ENCODE assay signal across 8 mouse cellular contexts in genomic region chr9:96364141-96364838, GRCm38 (mm10). TPM values are rescaled to one million over a fixed set of nuclear protein-coding genes. Genes with fewer than 3 reads are reported as not detected.
DNase-seq lines count a peak whose midpoint lies in the region; ATAC-seq and TF ChIP-seq lines count a peak whose summit lies in the region.

TSS of gene Atp1b3 (minus strand) at chr9:96364442.

- peak; percentile 48; the same call in 1 of the 2 replicates for TF ChIP-seq CTCF in lung, postnatal 0 days (IDR thresholded peaks at IDR 0.05)

- peak within 1 kb of the TSS; percentile 72 for H3K9ac ChIP-seq in lung, postnatal 0 days (replicated peaks; ENCODE audit: low read depth)

- DNase-seq in MEL-GATA-1-ER (ENCODE audit: extremely low read depth, low read depth), result peak; percentile 62
- peak; percentile 100 for DNase-seq in cerebellum, adult 8-10 months
- DNase-seq in hindbrain, embryonic 10.5 days (ENCODE audit: low spot score), result peak; percentile 99
- peak; percentile 97 for DNase-seq in layer of hippocampus, adult 9-11 months
- DNase-seq in lung, postnatal 0 days (ENCODE audit: low spot score), result peak; percentile 97
- DNase-seq in ovary, postnatal 14 days (ENCODE audit: low spot score), result peak; percentile 100
- peak; percentile 100 for DNase-seq in thymus, postnatal 14 days

- peak within 1 kb of the TSS; percentile 86 for H3K4me3 ChIP-seq in hindbrain, embryonic 10.5 days
- H3K4me3 ChIP-seq in lung, postnatal 0 days (ENCODE audit: low read depth, low read length), result peak within 1 kb of the TSS; percentile 84

- no peaks in the 10 kb centered on the region for H3K9me3 ChIP-seq in hindbrain, embryonic 10.5 days
- H3K9me3 ChIP-seq in lung, postnatal 0 days (ENCODE audit: low read length), result no peaks in the 10 kb centered on the region

- H3K27ac ChIP-seq in hindbrain, embryonic 10.5 days, result peak within 1 kb of the TSS; percentile 95
- peak within 1 kb of the TSS; percentile 92 for H3K27ac ChIP-seq in lung, postnatal 0 days (ENCODE audit: low read length)

- ATAC-seq in frontal cortex, adult (ENCODE audit: low TSS enrichment), result peak; percentile 91
- ATAC-seq in lung, postnatal 0 days, result peak; percentile 99

- WGBS in hindbrain, embryonic 10.5 days, result under 1% methylated on average over 81 of the region's 81 CpGs
- 5% methylated on average over 48 of the region's 81 CpGs for WGBS in lung, postnatal 0 days

- TF ChIP-seq EP300 in lung, postnatal 0 days (IDR thresholded peaks at IDR 0.05), result no peak

- H3K4me1 ChIP-seq in hindbrain, embryonic 10.5 days (replicated peaks), result peaks cover 27% of the 10 kb centered on the region
- peaks cover 10% of the 10 kb centered on the region; the same call in 1 of the 2 replicates for H3K4me1 ChIP-seq in lung, postnatal 0 days (ENCODE audit: insufficient read depth, low read depth, low read length)

- H3K36me3 ChIP-seq in hindbrain, embryonic 10.5 days, result 0 out of 2 replicates have a peak, but pooled peaks cover 5% of the 10 kb centered on the region
- no peaks in the 10 kb centered on the region for H3K36me3 ChIP-seq in lung, postnatal 0 days (ENCODE audit: insufficient read depth, low read length)

- H3K4me2 ChIP-seq in lung, postnatal 0 days (replicated peaks; ENCODE audit: low read depth, low read length), result peak within 1 kb of the TSS; percentile 60

- H3K27me3 ChIP-seq in hindbrain, embryonic 10.5 days (ENCODE audit: insufficient read depth, poor library complexity, severe bottlenecking), result no peaks in the 10 kb centered on the region
- H3K27me3 ChIP-seq in lung, postnatal 0 days (replicated peaks; ENCODE audit: insufficient read depth, low read length), result no peaks in the 10 kb centered on the region

RNA-seq across cellular contexts. Expression of gene Atp1b3, which starts in this region (rescaled TPM):
- 162 and 177 TPM in 2 replicates for polyA plus RNA-seq in hindbrain, embryonic 10.5 days (2016; fragmentation: Nextera tagmentation; extraction: Ambion mirVana)
- 206 and 220 TPM in 2 replicates for polyA plus RNA-seq in lung, postnatal 0 days (2015; fragmentation: Nextera tagmentation; extraction: Ambion mirVana)

Comparison
In these comparisons a context has a peak if more than half of its experiments do, and no peak if none do; other contexts are left out.
1. Peak in every context shown above with its lines: DNase-seq, ATAC-seq, H3K4me3 ChIP-seq and H3K27ac ChIP-seq.